Mouse (Mus musculus) small intestine, adult 2 months (tissue): ENCODE measurements around the gene Arhgap32.

ENCODE experiments used
- CTCF ChIP-seq: fragments of 200-500 bp; IDR thresholded peaks from 2 replicates; pipeline ENCODE4 v1.5.1; 2012; ENCODE audit warnings: low read depth, mild to moderate bottlenecking, control low read depth, inconsistent platforms, low read length, moderate library complexity, mixed read lengths; ENCODE audit not compliant: insufficient replicate concordance, insufficient read length; ENCODE audit errors: extremely low read depth
- POLR2A ChIP-seq: fragments of 200-500 bp; IDR thresholded peaks from 2 replicates; pipeline ENCODE4 v1.6.1; 2012; ENCODE audit warnings: low read depth, mild to moderate bottlenecking, control low read depth, inconsistent platforms, low read length, moderate library complexity

DNA sequence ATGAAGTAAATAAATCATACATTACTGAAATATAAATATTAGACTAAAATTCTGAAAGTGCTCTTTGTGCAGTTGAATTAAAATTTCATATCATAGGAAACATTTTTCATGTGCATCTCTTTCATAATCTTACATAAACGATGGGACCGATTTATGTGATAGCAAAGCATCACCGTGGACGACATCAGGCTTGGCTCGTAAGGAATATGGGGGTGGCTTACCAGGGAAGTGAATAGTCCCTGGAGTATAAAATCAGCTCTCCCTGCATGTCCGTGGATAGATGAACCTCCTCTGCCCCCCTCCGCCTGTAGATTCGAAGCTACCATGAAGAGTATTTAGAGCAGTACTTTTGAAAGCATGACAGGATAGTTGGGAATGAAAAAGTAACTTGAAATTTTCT, 11.3 kb upstream of the Arhgap32 start:
- no peak for TF ChIP-seq CTCF
- TF ChIP-seq POLR2A, result no peak
